Mouse (Mus musculus) adrenal gland, adult 8-10 months (tissue): ENCODE data around the gene Akap9. TPM values are rescaled to one million over a fixed set of nuclear protein-coding genes. Genes with fewer than 3 reads are reported as not detected.

ENCODE experiments used
- total RNA-seq, 4 experiments: library from RNA; stranded (reverse); gene quantifications; 2 replicates each; pipeline ENCODE4 v1.2.4; 2022

Akap9 gene
- total RNA-seq, 4 experiments from 2014 or later: 91.4 to 131 (median 94.3) TPM

Other genes starting within 250 kb of the Akap9 start
- gene Ankib1, start 125.1 kb upstream of the Akap9 start, total RNA-seq: 10 to 100 TPM; 64.7 to 83.4 (median 71.4) TPM
- 10 to 100 TPM; 52.7 to 78.7 (median 59.3) TPM for gene Krit1, start 124.9 kb upstream of the Akap9 start, total RNA-seq
- gene Lrrd1, start 82.9 kb upstream of the Akap9 start, total RNA-seq: under 1 TPM in 3 of 4 experiments, not detected in 1; 0.10 to 0.19 (median 0.15) TPM
- gene Mterf1a, start 34.1 kb upstream of the Akap9 start, total RNA-seq: 10 to 100 TPM in 1 of 4 experiments, 1 to 10 TPM in 3; 6.4 to 11.1 (median 7.9) TPM
- 10 to 100 TPM; 32.3 to 74.6 (median 57.3) TPM for gene Cyp51, start 176.7 kb downstream of the Akap9 start, total RNA-seq